Mouse (Mus musculus): ENCODE results near the gene Qprt.
A peak's percentile ranks its signal among the peaks of the same experiment; 100 is the strongest.

The Qprt gene

GRCm38 (mm10) chr7:127134821-127135447 lies 12.9 kb upstream of the Qprt start:
- DNase-seq (ENCODE audit: extremely low read depth, low read depth, low spot score) = no peak

- DNase-seq (ENCODE audit: extremely low read depth, low read depth, low spot score) = no peak
Measured at GRCm38 (mm10) chr7:127133125-127133524, 11.1 kb upstream of the Qprt start.

- DNase-seq (ENCODE audit: extremely low read depth, low read depth, low spot score) = no peak
Measured at GRCm38 (mm10) chr7:127129638-127130037, 7.6 kb upstream of the Qprt start.

- no peak for DNase-seq (ENCODE audit: extremely low read depth, low read depth, low spot score)
Measured at GRCm38 (mm10) chr7:127121061-127121910, 740 bp downstream of the Qprt start.

DNA sequence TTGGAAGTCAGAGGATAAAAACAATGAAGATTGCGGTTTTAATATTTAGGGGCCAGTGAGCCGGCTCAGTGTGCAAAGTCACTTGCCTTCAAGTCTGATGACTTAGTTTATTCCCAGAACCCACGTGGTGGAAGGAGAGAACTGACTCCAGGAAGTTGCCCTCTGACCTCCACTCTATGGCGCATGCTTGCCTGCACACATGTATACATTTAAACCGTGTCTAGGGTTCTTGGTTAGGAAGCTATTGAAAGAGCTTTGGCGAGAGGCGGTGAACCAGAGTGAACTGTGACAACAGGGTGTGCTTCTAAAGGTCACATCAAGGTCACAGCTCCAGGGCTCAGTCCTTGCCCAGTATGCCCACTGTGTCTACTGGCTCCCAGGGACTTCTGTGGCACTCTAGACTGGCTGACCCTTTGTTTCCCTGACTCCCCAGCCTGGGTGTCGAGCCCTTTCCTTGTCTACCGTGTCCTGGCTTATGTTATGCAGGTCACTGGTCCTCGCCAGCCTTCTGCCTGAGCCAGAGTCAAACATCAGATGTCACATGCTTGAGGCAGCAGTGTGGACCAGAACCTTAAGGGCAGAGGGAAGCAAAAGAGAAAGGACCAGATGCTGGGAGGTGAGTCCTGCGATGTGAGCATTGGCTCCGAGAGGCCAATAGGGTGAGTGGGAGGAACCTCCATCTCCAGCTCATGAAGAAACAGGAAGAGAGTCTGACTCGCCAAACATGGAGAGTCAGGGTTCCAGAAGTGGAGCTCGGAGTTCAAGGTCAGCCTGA lies 3.2 kb downstream of the Qprt start:
- no peak for DNase-seq (ENCODE audit: extremely low read depth, low read depth, low spot score)

GRCm38 (mm10) chr7:127117948-127118347 lies 4.1 kb downstream of the Qprt start:
- DNase-seq (ENCODE audit: extremely low read depth, low read depth, low spot score) = peak; percentile 37

DNA sequence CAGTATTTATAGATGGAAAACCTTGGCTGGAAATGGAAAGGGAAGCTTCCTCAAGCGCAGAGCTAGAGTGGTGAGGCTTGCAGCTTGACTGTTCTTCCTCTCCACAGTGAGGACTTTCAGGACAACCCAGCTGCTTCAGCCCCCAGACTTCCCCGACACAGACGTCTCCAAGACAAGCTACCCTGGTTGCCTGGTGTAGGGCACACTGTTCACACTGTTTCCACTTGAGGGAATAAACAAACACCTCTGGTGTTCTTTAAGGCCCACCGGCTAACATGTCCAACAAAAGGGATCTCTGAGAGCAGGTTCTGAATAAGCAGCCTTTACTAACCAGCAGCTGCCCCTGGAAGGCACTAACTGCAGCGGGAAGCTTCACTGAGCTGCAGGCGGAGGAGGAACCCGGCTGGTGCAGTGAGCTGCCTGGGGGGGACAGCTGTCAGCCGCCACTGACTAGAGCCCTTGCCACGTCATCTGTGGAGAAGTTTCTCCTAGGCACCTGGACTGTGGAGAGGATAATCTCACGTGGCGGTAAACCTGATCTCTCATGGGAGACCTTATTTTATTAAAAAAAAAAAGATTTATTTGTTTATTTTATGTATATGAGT lies 5.6 kb downstream of the Qprt start:
- no peak for DNase-seq (ENCODE audit: extremely low read depth, low read depth, low spot score)

DNA sequence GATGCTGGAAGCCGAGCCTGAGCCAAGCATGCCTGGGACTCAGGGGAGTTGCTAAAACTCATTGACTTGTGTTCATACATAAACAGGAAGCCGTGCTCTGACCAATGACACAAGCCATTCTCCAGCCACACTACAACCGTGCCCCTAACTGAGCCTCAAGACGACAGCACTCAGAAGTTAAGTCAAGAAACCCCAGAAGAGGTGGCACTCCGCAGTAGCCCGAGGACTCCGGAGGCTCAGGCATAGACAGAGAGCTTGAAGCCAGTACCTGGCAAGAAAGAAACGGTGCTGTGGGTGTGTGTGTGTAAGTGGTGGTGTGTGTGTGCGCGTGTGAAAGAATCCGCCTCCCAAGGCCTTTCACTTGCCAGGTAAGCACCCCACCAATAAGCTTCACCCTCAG lies 7.1 kb downstream of the Qprt start:
- no peak for DNase-seq (ENCODE audit: extremely low read depth, low read depth, low spot score)

DNA sequence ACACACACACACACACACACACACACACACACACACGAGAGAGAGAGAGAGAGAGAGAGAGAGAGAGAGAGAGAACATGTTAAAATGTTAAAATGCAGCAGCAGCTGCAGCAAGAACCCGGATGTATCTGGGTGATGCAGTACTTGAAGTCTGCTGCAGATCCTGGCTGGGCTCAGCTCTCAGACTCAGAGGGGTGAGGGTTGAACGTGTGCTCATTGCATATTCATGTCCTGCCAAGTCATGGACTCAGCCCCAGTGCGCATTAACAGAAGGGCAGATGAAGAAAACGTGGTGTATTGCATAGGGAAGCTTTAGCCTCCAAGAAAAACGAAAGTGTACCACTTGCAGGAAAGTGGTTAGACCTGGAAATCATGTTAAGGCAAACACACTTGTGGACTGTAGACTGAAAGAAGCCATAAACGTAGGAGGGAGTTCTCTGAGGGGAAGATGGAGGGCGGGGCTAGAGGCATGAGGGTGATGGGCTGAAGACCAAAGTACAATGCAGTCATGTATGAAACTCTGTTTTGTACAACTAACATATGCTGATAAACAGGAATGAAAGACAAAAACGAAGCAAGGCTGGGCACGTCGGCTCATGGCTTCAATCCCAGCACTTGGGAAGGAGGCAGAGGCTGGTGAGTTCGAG lies 8.3 kb downstream of the Qprt start:
- DNase-seq (ENCODE audit: extremely low read depth, low read depth, low spot score) = peak; percentile 25

- DNase-seq (ENCODE audit: extremely low read depth, low read depth, low spot score) = no peak
Measured at GRCm38 (mm10) chr7:127112921-127113597, 9.0 kb downstream of the Qprt start.

GRCm38 (mm10) chr7:127112251-127112841 lies 9.7 kb downstream of the Qprt start:
- DNase-seq (ENCODE audit: extremely low read depth, low read depth, low spot score) = no peak

GRCm38 (mm10) chr7:127111461-127111860 lies 10.6 kb downstream of the Qprt start:
- no peak for DNase-seq (ENCODE audit: extremely low read depth, low read depth, low spot score)

DNA sequence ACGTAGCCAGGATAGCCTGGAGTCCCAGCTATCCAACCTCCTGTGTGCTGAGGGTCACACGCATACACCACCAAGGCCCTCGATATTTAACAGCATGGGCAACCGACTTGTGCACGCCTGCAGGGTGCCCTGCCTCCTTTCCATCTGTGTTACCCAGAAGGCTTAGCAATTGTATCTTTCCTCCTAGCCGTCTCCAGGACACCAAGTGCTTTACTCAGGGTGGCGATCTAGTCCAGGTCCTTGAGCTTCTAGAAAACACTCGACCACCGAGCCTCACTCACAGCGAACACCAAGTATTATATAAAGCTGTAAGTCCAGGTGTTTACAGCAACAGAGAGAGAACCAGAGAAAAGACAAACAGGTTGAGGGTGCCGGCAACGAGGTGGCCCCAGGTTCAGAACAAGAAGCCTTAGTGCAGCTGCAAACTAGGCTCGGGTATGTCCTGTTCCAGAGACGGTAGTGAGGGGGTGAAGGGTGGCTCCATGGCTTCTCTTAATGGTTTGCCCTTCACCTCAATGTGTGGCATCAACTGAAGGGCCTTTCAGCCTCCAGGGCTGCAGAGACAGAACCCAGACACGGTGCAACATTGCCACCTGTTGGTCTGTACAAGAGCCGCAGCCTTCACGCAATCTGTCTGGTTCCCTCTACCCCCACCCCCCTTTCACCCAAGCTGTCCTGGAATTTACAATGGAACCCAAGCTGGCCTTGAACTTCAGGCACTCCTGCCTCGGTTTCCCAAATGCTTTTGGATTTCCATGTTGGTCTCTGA lies 11.6 kb downstream of the Qprt start:
- DNase-seq (ENCODE audit: extremely low read depth, low read depth, low spot score) = no peak

GRCm38 (mm10) chr7:127105551-127105950 lies 16.5 kb downstream of the Qprt start:
- no peak for DNase-seq (ENCODE audit: extremely low read depth, low read depth, low spot score)

- no peak for DNase-seq (ENCODE audit: extremely low read depth, low read depth, low spot score)
Measured at GRCm38 (mm10) chr7:127104560-127105332, 17.3 kb downstream of the Qprt start.

DNA sequence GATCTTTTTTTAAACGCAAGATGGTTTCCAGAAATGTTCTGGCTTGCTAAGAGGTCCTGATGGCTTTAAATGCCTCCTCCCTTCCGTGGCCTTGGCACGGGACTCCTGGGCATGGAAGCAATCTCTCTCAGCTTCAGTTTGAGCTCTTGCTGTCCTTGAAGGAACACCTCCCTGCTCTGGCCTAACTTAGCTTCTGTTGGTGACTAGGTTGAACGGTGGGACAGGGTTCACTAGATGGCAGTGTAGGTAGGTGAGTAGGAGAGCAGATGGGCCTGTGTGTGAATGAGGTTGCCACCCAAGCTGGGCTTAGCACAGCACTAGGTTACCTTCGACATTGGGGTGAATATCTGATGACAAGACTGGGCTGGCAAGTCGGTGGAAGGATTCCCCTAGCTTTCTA lies 18.1 kb downstream of the Qprt start:
- DNase-seq (ENCODE audit: extremely low read depth, low read depth, low spot score) = no peak

GRCm38 (mm10) chr7:127102148-127102547 lies 19.9 kb downstream of the Qprt start:
- DNase-seq (ENCODE audit: extremely low read depth, low read depth, low spot score) = no peak

GRCm38 (mm10) chr7:127101451-127102016 lies 20.5 kb downstream of the Qprt start:
- no peak for DNase-seq (ENCODE audit: extremely low read depth, low read depth, low spot score)
